Mouse (Mus musculus) hindbrain, embryonic 16.5 days (tissue): ENCODE measurements at regions not wholly inside any gene's neighbourhood (a gene's known extent, or its start where the extent isn't known, plus 50 kb on each side); places are given as distances from the start of the nearest gene placed in this dataset.
A peak's percentile ranks its signal among the peaks of the same experiment; 100 is the strongest.

Experiments
- ATAC-seq: fragments of 200-750 bp; cut with Nextera tagmentation; 2 replicates; pipeline ENCODE4 v1.8.0; 2017; ENCODE audit warnings: moderate TSS enrichment, moderate library complexity
- H3K27ac ChIP-seq: fragments of 300-500 bp; sonication (generic); 2 replicates; pipeline ENCODE4 v1.5.1; 2014; ENCODE audit warnings: low read depth, mild to moderate bottlenecking, control low read depth, low read length, moderate library complexity
- H3K27me3 ChIP-seq: fragments of 300-500 bp; sonication (generic); replicated peaks from 2 replicates; pipeline ENCODE4 v1.6.1; 2014; ENCODE audit warnings: low read length; ENCODE audit not compliant: control insufficient read depth, insufficient read depth
- H3K36me3 ChIP-seq: fragments of 300-500 bp; sonication (generic); 2 replicates; pipeline ENCODE4 v1.6.1; 2014; ENCODE audit warnings: mild to moderate bottlenecking, low read length, moderate library complexity, mixed read lengths; ENCODE audit not compliant: control insufficient read depth, insufficient read depth
- H3K4me1 ChIP-seq: fragments of 300-500 bp; sonication (generic); 2 replicates; pipeline ENCODE4 v1.6.1; 2014; ENCODE audit warnings: low read depth, low read length; ENCODE audit not compliant: control insufficient read depth, insufficient read depth
- H3K4me2 ChIP-seq: fragments of 300-500 bp; sonication (generic); 2 replicates; pipeline ENCODE4 v1.6.1; 2014; ENCODE audit warnings: mild to moderate bottlenecking, low read length, control low read depth, moderate library complexity
- H3K4me3 ChIP-seq: fragments of 300-500 bp; sonication (generic); 2 replicates; pipeline ENCODE4 v1.5.1; 2014; ENCODE audit warnings: mild to moderate bottlenecking, low read length, control low read depth, moderate library complexity
- H3K9ac ChIP-seq: fragments of 300-500 bp; sonication (generic); 2 replicates; pipeline ENCODE4 v1.6.1; 2014; ENCODE audit warnings: low read depth, mild to moderate bottlenecking, control low read depth, low read length, moderate library complexity
- H3K9me3 ChIP-seq: fragments of 300-500 bp; sonication (generic); 2 replicates; pipeline ENCODE4 v1.6.1; 2014; ENCODE audit warnings: mild to moderate bottlenecking, low read length, moderate library complexity; ENCODE audit not compliant: control insufficient read depth
- WGBS: fragments of 180-500 bp; shearing (Covaris S2); extraction: QIAGEN DNeasy Blood & Tissue Kit; methylation state at CpG from one replicate; pipeline ENCODE4 v1.1.7; 2014; 5-methylcytosine and 5-hydroxymethylcytosine counted together

GRCm38 (mm10) chr4:47697071-47697470, 222.6 kb downstream of the Sec61b start:
- Histone ChIP-seq H3K27me3 (no peaks in the 10 kb centered on the region), H3K4me1 (peaks cover 6% of the 10 kb centered on the region), H3K36me3 (no peaks in the 10 kb centered on the region), H3K4me3 (no peak overlapping the region), H3K9ac (no peak overlapping the region), H3K4me2 (no peak overlapping the region), H3K27ac (no peak overlapping the region), H3K9me3 (no peaks in the 10 kb centered on the region)
- WGBS = 70% methylated on average over 4 of the region's 4 CpGs
- no peak for ATAC-seq

- Histone ChIP-seq H3K9ac (no peak overlapping the region), H3K9me3 (no peaks in the 10 kb centered on the region), H3K27ac (peak overlapping the region; percentile 59), H3K4me3 (no peak overlapping the region), H3K36me3 (no peaks in the 10 kb centered on the region), H3K4me2 (no peak overlapping the region), H3K4me1 (peaks cover 6% of the 10 kb centered on the region), H3K27me3 (no peaks in the 10 kb centered on the region)
- peak; percentile 87 for ATAC-seq
- WGBS = 34% methylated on average over 4 of the region's 4 CpGs
Observed at GRCm38 (mm10) chr4:47698514-47698913, 224.1 kb downstream of the Sec61b start.

GRCm38 (mm10) chr4:47698926-47699325, 224.5 kb downstream of the Sec61b start:
- no peak overlapping the region for H3K9ac ChIP-seq
- no peak overlapping the region for H3K4me3 ChIP-seq
- ATAC-seq = peak; percentile 84
- no peaks in the 10 kb centered on the region for H3K9me3 ChIP-seq
- H3K36me3 ChIP-seq = no peaks in the 10 kb centered on the region
- no peaks in the 10 kb centered on the region for H3K27me3 ChIP-seq
- H3K4me2 ChIP-seq = no peak overlapping the region
- H3K4me1 ChIP-seq = peaks cover 6% of the 10 kb centered on the region
- peak overlapping the region; percentile 60 for H3K27ac ChIP-seq
- 34% methylated on average over 4 of the region's 4 CpGs for WGBS

GRCm38 (mm10) chr4:47703501-47703900, 229.0 kb downstream of the Sec61b start:
- no peak overlapping the region for H3K27ac ChIP-seq
- H3K4me2 ChIP-seq = no peak overlapping the region
- no peaks in the 10 kb centered on the region for H3K36me3 ChIP-seq
- WGBS = 73% methylated on average over 2 of the region's 2 CpGs
- H3K27me3 ChIP-seq = no peaks in the 10 kb centered on the region
- H3K4me3 ChIP-seq = no peak overlapping the region
- no peaks in the 10 kb centered on the region for H3K9me3 ChIP-seq
- ATAC-seq = no peak
- H3K9ac ChIP-seq = no peak overlapping the region
- peaks cover 6% of the 10 kb centered on the region for H3K4me1 ChIP-seq

- Histone ChIP-seq H3K27me3 (no peaks in the 10 kb centered on the region), H3K4me3 (no peak overlapping the region), H3K9ac (no peak overlapping the region), H3K4me1 (no peaks in the 10 kb centered on the region), H3K9me3 (no peaks in the 10 kb centered on the region), H3K36me3 (no peaks in the 10 kb centered on the region), H3K27ac (no peak overlapping the region), H3K4me2 (no peak overlapping the region)
- WGBS = 79% methylated on average over 4 of the region's 4 CpGs
- no peak for ATAC-seq
Observed at GRCm38 (mm10) chr4:47704607-47705006, 230.1 kb downstream of the Sec61b start.

- Histone ChIP-seq H3K27me3 (no peaks in the 10 kb centered on the region), H3K27ac (no peak overlapping the region), H3K9me3 (no peaks in the 10 kb centered on the region), H3K4me2 (no peak overlapping the region), H3K9ac (no peak overlapping the region), H3K4me3 (no peak overlapping the region), H3K4me1 (no peaks in the 10 kb centered on the region), H3K36me3 (no peaks in the 10 kb centered on the region)
- no peak for ATAC-seq
Observed at GRCm38 (mm10) chr4:47707966-47708365, 233.5 kb downstream of the Sec61b start.

GRCm38 (mm10) chr4:47713387-47713786, 238.9 kb downstream of the Sec61b start:
- no peak overlapping the region for H3K27ac ChIP-seq
- H3K9me3 ChIP-seq = no peaks in the 10 kb centered on the region
- WGBS = 57% methylated on average over 7 of the region's 7 CpGs
- H3K4me2 ChIP-seq = no peak overlapping the region
- no peaks in the 10 kb centered on the region for H3K27me3 ChIP-seq
- no peak overlapping the region for H3K9ac ChIP-seq
- H3K36me3 ChIP-seq = no peaks in the 10 kb centered on the region
- no peaks in the 10 kb centered on the region for H3K4me1 ChIP-seq
- ATAC-seq = peak; percentile 71
- H3K4me3 ChIP-seq = no peak overlapping the region

- Histone ChIP-seq H3K4me3 (no peak overlapping the region), H3K9ac (no peak overlapping the region), H3K27me3 (no peaks in the 10 kb centered on the region), H3K4me1 (no peaks in the 10 kb centered on the region), H3K9me3 (no peaks in the 10 kb centered on the region), H3K36me3 (no peaks in the 10 kb centered on the region), H3K4me2 (no peak overlapping the region), H3K27ac (no peak overlapping the region)
- ATAC-seq = no peak
- 11% methylated on average over 8 of the region's 8 CpGs for WGBS
Observed at GRCm38 (mm10) chr4:47724331-47725004, 250.0 kb downstream of the Sec61b start.

GRCm38 (mm10) chr4:47725005-47725340, 250.5 kb downstream of the Sec61b start:
- no peak overlapping the region for H3K4me2 ChIP-seq
- 15% methylated on average over 3 of the region's 3 CpGs for WGBS
- no peak for ATAC-seq
- no peak overlapping the region for H3K4me3 ChIP-seq
- no peaks in the 10 kb centered on the region for H3K27me3 ChIP-seq
- no peaks in the 10 kb centered on the region for H3K9me3 ChIP-seq
- H3K36me3 ChIP-seq = no peaks in the 10 kb centered on the region
- H3K9ac ChIP-seq = no peak overlapping the region
- no peak overlapping the region for H3K27ac ChIP-seq
- no peaks in the 10 kb centered on the region for H3K4me1 ChIP-seq
